Mouse (Mus musculus): ENCODE measurements around the gene Rasgef1b. TPM values are rescaled to one million over a fixed set of nuclear protein-coding genes. Genes with fewer than 3 reads are reported as not detected.

Rasgef1b gene
- polyA plus RNA-seq, 1 experiment from 2014 or later: 124 TPM

- Histone ChIP-seq H3K27ac (no peak overlapping the region), H3K4me3 (ENCODE audit: inconsistent target) (no peak overlapping the region), H3K36me3 (ENCODE audit: inconsistent target) (no peaks in the 10 kb centered on the region), H3K79me2 (ENCODE audit: inconsistent target) (no peaks in the 10 kb centered on the region)
- WGBS (ENCODE audit: missing documents): 77% methylated on average over 11 of the region's 11 CpGs
Observed at GRCm38 (mm10) chr5:99599376-99599775, 129.5 kb downstream of the Rasgef1b start.

DNA sequence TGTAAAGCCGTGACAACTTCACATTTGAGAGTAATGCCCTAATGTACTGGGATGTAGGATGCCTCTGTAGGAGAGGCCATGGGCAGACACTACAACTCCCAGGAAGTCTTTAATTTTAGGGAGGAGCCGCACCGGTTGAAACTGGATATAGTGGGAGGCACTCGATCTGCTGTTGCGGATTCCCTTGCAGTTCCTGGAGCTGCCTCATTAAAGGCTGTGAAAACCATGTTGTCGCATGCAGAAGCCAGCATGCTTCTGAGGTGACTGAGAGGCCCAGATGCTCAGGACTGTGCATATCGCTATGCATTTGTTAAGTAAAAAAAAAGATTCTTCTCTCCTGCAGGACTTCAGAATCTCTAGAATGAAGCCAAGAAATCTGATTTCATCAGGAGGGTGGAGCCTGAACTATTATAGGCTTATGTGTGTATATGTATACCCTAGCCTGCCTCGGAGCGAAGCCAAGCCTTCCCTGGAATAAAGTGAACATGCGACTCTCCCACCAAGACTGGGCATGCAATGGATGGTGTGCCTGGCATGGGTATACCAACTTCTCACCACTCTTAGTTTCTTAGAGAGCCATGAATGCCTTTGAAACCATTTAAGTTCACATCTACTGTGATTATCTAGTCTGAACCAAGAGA is 130.3 kb downstream of the Rasgef1b start:
- 90% methylated on average over 10 of the region's 10 CpGs for WGBS (ENCODE audit: missing documents)
- Histone ChIP-seq H3K79me2 (ENCODE audit: inconsistent target) (no peaks in the 10 kb centered on the region), H3K27ac (no peak overlapping the region), H3K4me3 (ENCODE audit: inconsistent target) (no peak overlapping the region), H3K36me3 (ENCODE audit: inconsistent target) (no peaks in the 10 kb centered on the region)

- no peak overlapping the region for H3K4me3 ChIP-seq (ENCODE audit: inconsistent target)
- no peaks in the 10 kb centered on the region for H3K79me2 ChIP-seq (ENCODE audit: inconsistent target)
- no peaks in the 10 kb centered on the region for H3K36me3 ChIP-seq (ENCODE audit: inconsistent target)
- no peak overlapping the region for H3K27ac ChIP-seq
- 69% methylated on average over 7 of the region's 7 CpGs for WGBS (ENCODE audit: missing documents)
Observed at GRCm38 (mm10) chr5:99597701-99598100, 131.2 kb downstream of the Rasgef1b start.

DNA sequence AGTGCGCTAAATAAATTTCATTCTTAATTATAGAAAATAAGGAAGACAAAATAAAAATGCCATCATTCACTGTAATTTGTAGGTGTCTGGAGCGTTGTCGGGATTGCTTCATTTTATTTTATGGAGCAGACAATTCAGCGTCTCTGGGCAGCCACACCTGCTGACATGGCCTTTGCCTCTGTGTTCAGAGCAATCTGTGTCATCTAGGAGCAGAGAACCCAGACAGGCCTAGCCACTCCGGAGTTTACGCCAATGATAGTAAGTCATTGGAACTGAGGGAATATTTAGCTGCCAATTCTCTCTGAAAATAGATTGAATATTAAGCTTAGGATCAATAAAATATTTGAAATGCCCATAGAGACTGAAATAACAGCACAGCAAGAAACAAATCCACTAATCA is 137.5 kb downstream of the Rasgef1b start:
- 92% methylated on average over 6 of the region's 6 CpGs for WGBS (ENCODE audit: missing documents)
- Histone ChIP-seq H3K27ac (no peak overlapping the region), H3K4me3 (ENCODE audit: inconsistent target) (no peak overlapping the region), H3K79me2 (ENCODE audit: inconsistent target) (no peaks in the 10 kb centered on the region), H3K36me3 (ENCODE audit: inconsistent target) (no peaks in the 10 kb centered on the region)

GRCm38 (mm10) chr5:99590539-99590938 is 138.3 kb downstream of the Rasgef1b start:
- no peak overlapping the region for H3K4me3 ChIP-seq (ENCODE audit: inconsistent target)
- H3K36me3 ChIP-seq (ENCODE audit: inconsistent target): no peaks in the 10 kb centered on the region
- WGBS (ENCODE audit: missing documents): 100% methylated on average over 4 of the region's 4 CpGs
- no peak overlapping the region for H3K27ac ChIP-seq
- no peaks in the 10 kb centered on the region for H3K79me2 ChIP-seq (ENCODE audit: inconsistent target)

GRCm38 (mm10) chr5:99587994-99588393 is 140.9 kb downstream of the Rasgef1b start:
- Histone ChIP-seq H3K36me3 (ENCODE audit: inconsistent target) (no peaks in the 10 kb centered on the region), H3K4me3 (ENCODE audit: inconsistent target) (no peak overlapping the region), H3K27ac (no peak overlapping the region), H3K79me2 (ENCODE audit: inconsistent target) (no peaks in the 10 kb centered on the region)
- WGBS (ENCODE audit: missing documents): 95% methylated on average over 5 of the region's 5 CpGs

GRCm38 (mm10) chr5:99587589-99587988 is 141.3 kb downstream of the Rasgef1b start:
- H3K4me3 ChIP-seq (ENCODE audit: inconsistent target): no peak overlapping the region
- H3K27ac ChIP-seq: no peak overlapping the region
- 73% methylated on average over 4 of the region's 4 CpGs for WGBS (ENCODE audit: missing documents)
- H3K36me3 ChIP-seq (ENCODE audit: inconsistent target): no peaks in the 10 kb centered on the region
- H3K79me2 ChIP-seq (ENCODE audit: inconsistent target): no peaks in the 10 kb centered on the region

DNA sequence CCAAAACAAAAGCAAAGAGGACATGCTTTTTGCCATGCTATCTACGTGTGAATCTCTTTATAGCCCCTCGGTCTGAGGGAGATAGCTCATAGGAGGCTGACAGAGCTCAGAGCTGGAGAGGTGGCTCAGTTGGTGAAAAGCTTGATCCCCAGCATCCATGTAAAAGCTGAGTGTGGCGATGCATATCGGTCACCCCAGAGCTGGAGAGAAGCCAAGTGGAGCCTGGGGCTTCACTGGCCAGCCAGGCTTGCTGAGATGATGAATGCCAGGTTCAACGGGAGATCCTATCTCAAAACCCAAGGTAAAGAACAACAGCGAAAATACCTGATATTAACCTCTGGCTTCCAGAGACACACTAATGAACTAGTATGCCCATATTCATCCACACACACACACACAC is 142.6 kb downstream of the Rasgef1b start:
- H3K27ac ChIP-seq: no peak overlapping the region
- H3K36me3 ChIP-seq (ENCODE audit: inconsistent target): no peaks in the 10 kb centered on the region
- 93% methylated on average over 6 of the region's 6 CpGs for WGBS (ENCODE audit: missing documents)
- H3K4me3 ChIP-seq (ENCODE audit: inconsistent target): no peak overlapping the region
- no peaks in the 10 kb centered on the region for H3K79me2 ChIP-seq (ENCODE audit: inconsistent target)

DNA sequence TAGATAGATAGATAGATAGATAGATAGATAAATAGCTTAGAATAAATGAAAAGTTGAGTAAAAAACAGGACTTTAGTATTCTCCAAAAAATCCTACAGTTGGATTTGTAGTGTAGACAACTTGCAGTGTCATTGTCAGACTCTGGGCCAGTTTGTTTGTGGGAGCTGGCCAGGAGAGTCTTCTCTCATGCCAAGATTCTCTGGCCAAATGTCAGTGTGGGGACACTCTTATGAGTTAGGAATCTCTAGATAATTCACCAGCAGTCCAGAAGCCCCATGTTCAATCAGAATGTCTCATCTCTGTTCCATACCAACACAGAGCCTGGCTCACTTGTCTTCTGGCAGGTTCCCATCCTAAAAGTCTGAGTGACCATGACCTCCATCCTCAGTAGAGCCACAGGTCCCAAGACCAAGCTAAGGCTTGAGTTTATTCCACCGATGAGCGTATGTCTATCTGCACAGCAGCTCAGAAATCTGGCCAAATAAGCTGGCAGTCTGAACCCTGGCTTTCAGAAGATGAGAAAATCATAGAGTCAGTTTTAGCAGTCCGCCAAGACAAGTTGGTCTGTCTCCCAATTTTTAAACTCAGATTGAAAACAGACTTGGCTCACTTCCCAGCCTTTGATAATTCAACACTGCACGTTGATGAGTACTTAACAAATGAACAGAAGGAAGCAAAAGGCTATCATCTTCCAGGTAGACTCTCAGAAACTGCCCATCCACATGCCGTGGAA is 143.5 kb downstream of the Rasgef1b start:
- Histone ChIP-seq H3K4me3 (ENCODE audit: inconsistent target) (no peak overlapping the region), H3K36me3 (ENCODE audit: inconsistent target) (no peaks in the 10 kb centered on the region), H3K27ac (no peak overlapping the region), H3K79me2 (ENCODE audit: inconsistent target) (no peaks in the 10 kb centered on the region)
- 78% methylated on average over 5 of the region's 5 CpGs for WGBS (ENCODE audit: missing documents)

- Histone ChIP-seq H3K4me3 (ENCODE audit: inconsistent target) (no peak overlapping the region), H3K27ac (no peak overlapping the region), H3K36me3 (ENCODE audit: inconsistent target) (no peaks in the 10 kb centered on the region), H3K79me2 (ENCODE audit: inconsistent target) (no peaks in the 10 kb centered on the region)
- 88% methylated on average over 9 of the region's 9 CpGs for WGBS (ENCODE audit: missing documents)
Observed at GRCm38 (mm10) chr5:99584266-99584665, 144.6 kb downstream of the Rasgef1b start.

- Histone ChIP-seq H3K27ac (no peak overlapping the region), H3K4me3 (ENCODE audit: inconsistent target) (no peak overlapping the region), H3K79me2 (ENCODE audit: inconsistent target) (no peaks in the 10 kb centered on the region), H3K36me3 (ENCODE audit: inconsistent target) (no peaks in the 10 kb centered on the region)
- 40% methylated on average over 5 of the region's 5 CpGs for WGBS (ENCODE audit: missing documents)
Observed at GRCm38 (mm10) chr5:99582055-99582454, 146.8 kb downstream of the Rasgef1b start.

- Histone ChIP-seq H3K27ac (no peak overlapping the region), H3K4me3 (ENCODE audit: inconsistent target) (no peak overlapping the region), H3K36me3 (ENCODE audit: inconsistent target) (no peaks in the 10 kb centered on the region), H3K79me2 (ENCODE audit: inconsistent target) (no peaks in the 10 kb centered on the region)
- 4% methylated on average over 4 of the region's 4 CpGs for WGBS (ENCODE audit: missing documents)
Observed at GRCm38 (mm10) chr5:99578692-99579091, 150.2 kb downstream of the Rasgef1b start.

DNA sequence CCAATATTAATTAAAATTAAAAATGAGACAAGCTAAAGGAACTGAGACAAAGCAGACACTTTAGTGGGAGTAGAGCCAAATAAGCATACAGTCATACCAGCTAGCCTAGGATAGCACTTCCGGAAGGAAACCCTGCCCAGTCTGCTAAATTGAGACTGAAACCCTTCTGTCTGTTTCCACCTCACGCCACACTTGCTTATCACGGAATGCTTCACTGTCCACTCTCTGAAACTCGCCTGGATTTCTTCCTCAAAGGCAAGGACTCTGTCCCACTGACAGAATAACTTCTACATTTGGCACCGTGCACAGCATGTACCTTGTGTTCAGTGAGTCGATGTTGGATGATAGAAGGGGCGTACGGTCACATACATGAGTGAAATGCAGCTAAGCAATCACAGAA is 153.0 kb downstream of the Rasgef1b start:
- Histone ChIP-seq H3K36me3 (ENCODE audit: inconsistent target) (no peaks in the 10 kb centered on the region), H3K4me3 (ENCODE audit: inconsistent target) (no peak overlapping the region), H3K27ac (no peak overlapping the region), H3K79me2 (ENCODE audit: inconsistent target) (no peaks in the 10 kb centered on the region)
- WGBS (ENCODE audit: missing documents): 80% methylated on average over 8 of the region's 8 CpGs

- WGBS (ENCODE audit: missing documents): 87% methylated on average over 8 of the region's 8 CpGs
- no peaks in the 10 kb centered on the region for H3K36me3 ChIP-seq (ENCODE audit: inconsistent target)
- no peak overlapping the region for H3K27ac ChIP-seq
- no peak overlapping the region for H3K4me3 ChIP-seq (ENCODE audit: inconsistent target)
- H3K79me2 ChIP-seq (ENCODE audit: inconsistent target): no peaks in the 10 kb centered on the region
Observed at GRCm38 (mm10) chr5:99564501-99565323, 164.2 kb downstream of the Rasgef1b start.

DNA sequence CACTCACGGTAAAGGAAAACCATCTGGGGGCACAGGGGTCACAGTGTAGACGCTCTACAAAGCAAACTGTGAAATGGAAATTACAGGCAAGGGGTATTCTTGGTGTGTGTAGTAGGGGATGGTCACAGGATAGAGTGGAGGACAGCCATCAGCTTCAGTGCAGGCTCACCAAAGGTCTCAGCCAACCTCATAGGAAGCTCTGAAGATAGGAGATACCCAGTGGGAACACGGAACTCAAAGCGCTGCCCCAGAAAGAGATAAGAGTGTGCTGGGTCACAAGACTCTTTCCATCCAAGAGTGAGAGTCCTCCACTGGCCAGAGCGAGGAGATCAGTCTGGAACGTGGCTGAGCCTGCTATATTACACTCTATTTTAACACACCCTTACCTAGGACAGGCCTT is 166.8 kb downstream of the Rasgef1b start:
- Histone ChIP-seq H3K79me2 (ENCODE audit: inconsistent target) (no peaks in the 10 kb centered on the region), H3K36me3 (ENCODE audit: inconsistent target) (no peaks in the 10 kb centered on the region), H3K27ac (no peak overlapping the region), H3K4me3 (ENCODE audit: inconsistent target) (no peak overlapping the region)
- WGBS (ENCODE audit: missing documents): 92% methylated on average over 6 of the region's 6 CpGs

Measured in macrophage (primary cell).